In the genomic region with DNA sequence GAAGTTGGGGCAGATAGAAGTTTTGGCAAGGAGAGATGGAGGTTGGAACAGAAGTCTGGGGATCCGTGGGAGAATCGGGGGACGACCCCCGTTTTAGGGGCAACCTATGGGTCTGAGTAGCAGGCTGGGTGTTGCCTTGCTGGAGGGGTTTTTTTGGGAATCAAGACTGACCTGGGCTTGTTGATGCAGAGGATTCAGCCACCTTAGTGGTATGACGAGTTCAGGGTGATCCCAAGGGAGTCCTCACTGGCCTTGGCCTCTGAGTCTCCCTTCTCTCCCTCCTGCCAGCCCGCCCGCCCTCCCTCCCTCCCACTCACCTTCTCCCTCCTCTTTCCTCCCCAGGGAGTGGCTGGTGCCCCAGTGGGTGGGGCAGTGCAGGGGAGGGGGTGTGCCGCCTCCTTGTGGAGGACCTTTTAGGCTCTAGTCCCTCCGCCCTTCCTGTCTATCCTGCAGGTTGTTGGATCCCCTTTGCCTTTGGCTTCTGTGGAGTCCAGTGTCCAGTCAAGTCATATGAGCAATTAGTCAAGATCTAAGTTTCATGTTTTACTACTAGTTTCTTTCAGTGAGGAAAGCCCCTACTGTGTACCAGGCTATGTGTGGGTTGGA, we compare ENCODE assay signal across 20 mouse cellular contexts. TPM values are rescaled to one million over a fixed set of nuclear protein-coding genes. Genes with fewer than 3 reads are reported as not detected.
A peak's percentile ranks its signal among the peaks of the same experiment; 100 is the strongest.
DNase-seq lines count a peak whose midpoint lies in the region; ATAC-seq and TF ChIP-seq lines count a peak whose summit lies in the region.
"Had no signal": no experiment of that assay in that cellular context is flagged by ENCODE, and none has a peak within 500 bp of the region (broad histone marks: within the 10 kb centered on the region; RNA-seq: fewer than 3 reads in every experiment).

No protein-coding gene starts in this region.

- peak overlapping the region; percentile 72 for H3K9ac ChIP-seq in liver, embryonic 15.5 days
- H3K9ac ChIP-seq in stomach, embryonic 15.5 days: no peak overlapping the region
- no peak overlapping the region for H3K9ac ChIP-seq in midbrain, postnatal 0 days (replicated peaks; ENCODE audit: low read length, poor library complexity, severe bottlenecking)
- H3K9ac ChIP-seq: kidney, embryonic 15.5 days had no signal

- peak overlapping the region; percentile 71 for H3K4me2 ChIP-seq in liver, embryonic 15.5 days
- no peak overlapping the region for H3K4me2 ChIP-seq in stomach, embryonic 15.5 days
- H3K4me2 ChIP-seq in midbrain, postnatal 0 days (ENCODE audit: low read depth, low read length, poor library complexity, severe bottlenecking): no peak overlapping the region
- H3K4me2 ChIP-seq: kidney, embryonic 15.5 days had no signal

- H3K27me3 ChIP-seq in megakaryocyte, embryonic 14.5 days (replicated peaks): no peaks in the 10 kb centered on the region
- no peaks in the 10 kb centered on the region for H3K27me3 ChIP-seq in liver, embryonic 15.5 days
- H3K27me3 ChIP-seq in stomach, embryonic 15.5 days (replicated peaks): no peaks in the 10 kb centered on the region
- no peaks in the 10 kb centered on the region for H3K27me3 ChIP-seq in midbrain, postnatal 0 days (ENCODE audit: insufficient read depth, low read length)
- H3K27me3 ChIP-seq: kidney, embryonic 15.5 days had no signal

- no peaks in the 10 kb centered on the region for H3K9me3 ChIP-seq in megakaryocyte, embryonic 14.5 days
- H3K9me3 ChIP-seq in liver, embryonic 15.5 days (replicated peaks): no peaks in the 10 kb centered on the region
- H3K9me3 ChIP-seq in stomach, embryonic 15.5 days: no peaks in the 10 kb centered on the region
- H3K9me3 ChIP-seq in midbrain, postnatal 0 days (ENCODE audit: low read length): no peaks in the 10 kb centered on the region
- H3K9me3 ChIP-seq: kidney, embryonic 15.5 days had no signal

- peaks cover 29% of the 10 kb centered on the region for H3K36me3 ChIP-seq in megakaryocyte, embryonic 14.5 days (replicated peaks; ENCODE audit: low read length)
- peaks cover 12% of the 10 kb centered on the region for H3K36me3 ChIP-seq in liver, embryonic 15.5 days (replicated peaks)
- no peaks in the 10 kb centered on the region for H3K36me3 ChIP-seq in stomach, embryonic 15.5 days
- H3K36me3 ChIP-seq in midbrain, postnatal 0 days (ENCODE audit: insufficient read depth, low read length): no peaks in the 10 kb centered on the region
- H3K36me3 ChIP-seq: kidney, embryonic 15.5 days had no signal

- no peak for TF ChIP-seq CTCF in midbrain, postnatal 0 days (IDR thresholded peaks at IDR 0.05)

- no peak for DNase-seq in midbrain, postnatal 0 days (ENCODE audit: low spot score)
- DNase-seq in kidney, adult 8-10 months: no peak
- no peak for DNase-seq in right cerebral cortex, adult 18-20 months
- DNase-seq: cerebellum, adult 9-10 months; embryo, embryonic 11 days; gastrocnemius, postnatal 25 days; lung, adult 2 months; thymus, adult 18-20 months had no signal

- WGBS in liver, embryonic 15.5 days (ENCODE audit: insufficient replicate concordance): 22% methylated on average over 7 of the region's 9 CpGs
- 67% methylated on average over 8 of the region's 9 CpGs for WGBS in stomach, embryonic 15.5 days
- 85% methylated on average over 8 of the region's 9 CpGs for WGBS in midbrain, postnatal 0 days

- H3K4me3 ChIP-seq in megakaryocyte, embryonic 14.5 days (replicated peaks): peak overlapping the region; percentile 95
- peak overlapping the region; percentile 68 for H3K4me3 ChIP-seq in liver, embryonic 15.5 days (replicated peaks)
- H3K4me3 ChIP-seq in stomach, embryonic 15.5 days (replicated peaks): no peak overlapping the region
- H3K4me3 ChIP-seq in midbrain, postnatal 0 days (ENCODE audit: low read depth, low read length): no peak overlapping the region
- H3K4me3 ChIP-seq: kidney, embryonic 15.5 days; layer of hippocampus, adult 2 months had no signal

- no peak for ATAC-seq in megakaryocyte, adult 5-6 weeks (ENCODE audit: poor library complexity, severe bottlenecking)
- peak; percentile 46 for ATAC-seq in common myeloid progenitor, adult 5-6 weeks (replicated peaks; ENCODE audit: low read depth, poor library complexity, severe bottlenecking)
- peak; percentile 83 for ATAC-seq in liver, embryonic 15.5 days (ENCODE audit: insufficient read depth)
- peak; percentile 75 for ATAC-seq in stomach, embryonic 15.5 days (ENCODE audit: insufficient read depth, low FRiP score, low read depth)
- ATAC-seq in midbrain, postnatal 0 days (ENCODE audit: low FRiP score): no peak
- ATAC-seq: CD4-positive, CD25-positive, alpha-beta regulatory T cell, adult 4 months; hindbrain, embryonic 16.5 days had no signal

- peaks cover 56% of the 10 kb centered on the region for H3K4me1 ChIP-seq in megakaryocyte, embryonic 14.5 days
- peaks cover 44% of the 10 kb centered on the region for H3K4me1 ChIP-seq in liver, embryonic 15.5 days (replicated peaks)
- H3K4me1 ChIP-seq in stomach, embryonic 15.5 days: no peaks in the 10 kb centered on the region
- no peaks in the 10 kb centered on the region for H3K4me1 ChIP-seq in midbrain, postnatal 0 days (ENCODE audit: insufficient read depth, low read length)
- H3K4me1 ChIP-seq: kidney, embryonic 15.5 days had no signal

- peak overlapping the region; percentile 93 for H3K27ac ChIP-seq in liver, embryonic 15.5 days (replicated peaks)
- H3K27ac ChIP-seq in stomach, embryonic 15.5 days: no peak overlapping the region
- no peak overlapping the region for H3K27ac ChIP-seq in midbrain, postnatal 0 days (ENCODE audit: low read depth, low read length)
- H3K27ac ChIP-seq: kidney, embryonic 15.5 days; layer of hippocampus, adult 2 months; macrophage had no signal

RNA-seq across cellular contexts. Expression of a gene that starts 10.2 kb away (rescaled TPM):
- 227 and 1,046 TPM in 2 replicates for polyA plus RNA-seq in megakaryocyte, embryonic 14.5 days (2012; ENCODE audit: insufficient read depth, low replicate concordance)
- total RNA-seq in megakaryocyte, adult 5-6 weeks (2015): 5.8 and 7.1 TPM in 2 replicates
- total RNA-seq in megakaryocyte, adult 5-6 weeks (2017): 5.6 and 7.6 TPM in 2 replicates
- total RNA-seq in common myeloid progenitor, adult 5-6 weeks (2017): 46.7 and 51.4 TPM in 2 replicates
- 117 and 126 TPM in 2 replicates for polyA plus RNA-seq in liver, embryonic 15.5 days (2015; fragmentation: Nextera tagmentation; extraction: Ambion mirVana)
- polyA plus RNA-seq in stomach, embryonic 15.5 days (2015; fragmentation: Nextera tagmentation; extraction: Ambion mirVana): 4.2 and 9.7 TPM in 2 replicates
- not detected in 2 replicates for total RNA-seq in midbrain, postnatal 0 days (2014; rRNA removed)
- polyA plus RNA-seq in midbrain, postnatal 0 days (2015; fragmentation: Nextera tagmentation; extraction: Ambion mirVana): not detected in 2 replicates
- total RNA-seq: gastrocnemius, postnatal 25 days; layer of hippocampus, adult 2 months; left cerebral cortex, postnatal 25 days had no signal

RNA-seq across cellular contexts. Expression of a gene that starts 20.0 kb away (rescaled TPM):
- 0.96 and 16.9 TPM in 2 replicates for polyA plus RNA-seq in megakaryocyte, embryonic 14.5 days (2012; ENCODE audit: insufficient read depth, low replicate concordance)
- total RNA-seq in megakaryocyte, adult 5-6 weeks (2015): 6.4 and 7.5 TPM in 2 replicates
- total RNA-seq in megakaryocyte, adult 5-6 weeks (2017): 8.0 and 9.3 TPM in 2 replicates
- total RNA-seq in common myeloid progenitor, adult 5-6 weeks (2017): 11.0 and 13.1 TPM in 2 replicates
- 10.7 and 12.1 TPM in 2 replicates for polyA plus RNA-seq in liver, embryonic 15.5 days (2015; fragmentation: Nextera tagmentation; extraction: Ambion mirVana)
- polyA plus RNA-seq in stomach, embryonic 15.5 days (2015; fragmentation: Nextera tagmentation; extraction: Ambion mirVana): 19.9 and 22.4 TPM in 2 replicates
- 103 and 111 TPM in 2 replicates for total RNA-seq in midbrain, postnatal 0 days (2014; rRNA removed)
- polyA plus RNA-seq in midbrain, postnatal 0 days (2015; fragmentation: Nextera tagmentation; extraction: Ambion mirVana): 65.5 and 68.3 TPM in 2 replicates

RNA-seq across cellular contexts. Expression of a gene that starts 39.3 kb away (rescaled TPM):
- not detected in 2 replicates for polyA plus RNA-seq in megakaryocyte, embryonic 14.5 days (2012; ENCODE audit: insufficient read depth, low replicate concordance)
- not detected in 2 replicates for total RNA-seq in megakaryocyte, adult 5-6 weeks (2015)
- total RNA-seq in megakaryocyte, adult 5-6 weeks (2017): not detected in 2 replicates
- not detected in 2 replicates for total RNA-seq in common myeloid progenitor, adult 5-6 weeks (2017)
- not detected in 2 replicates for polyA plus RNA-seq in liver, embryonic 15.5 days (2015; fragmentation: Nextera tagmentation; extraction: Ambion mirVana)
- not detected in 2 replicates for polyA plus RNA-seq in stomach, embryonic 15.5 days (2015; fragmentation: Nextera tagmentation; extraction: Ambion mirVana)
- not detected in 2 replicates for total RNA-seq in midbrain, postnatal 0 days (2014; rRNA removed)
- not detected in 2 replicates for polyA plus RNA-seq in midbrain, postnatal 0 days (2015; fragmentation: Nextera tagmentation; extraction: Ambion mirVana)
- total RNA-seq: gastrocnemius, postnatal 25 days; layer of hippocampus, adult 2 months; left cerebral cortex, postnatal 25 days had no signal
- polyA plus RNA-seq: CD4-positive, CD25-positive, alpha-beta regulatory T cell, adult 4 months; heart, postnatal 0 days; hindbrain, embryonic 16.5 days; kidney, embryonic 15.5 days; lung, adult 2 months; macrophage had no signal

RNA-seq across cellular contexts. Expression of a gene that starts 48.1 kb away (rescaled TPM):
- polyA plus RNA-seq in megakaryocyte, embryonic 14.5 days (2012; ENCODE audit: insufficient read depth, low replicate concordance): 1.4 and 3.8 TPM in 2 replicates
- not detected in 2 replicates for total RNA-seq in megakaryocyte, adult 5-6 weeks (2015)
- not detected in 2 replicates for total RNA-seq in megakaryocyte, adult 5-6 weeks (2017)
- not detected in 2 replicates for total RNA-seq in common myeloid progenitor, adult 5-6 weeks (2017)
- 0.12 and 0.18 TPM in 2 replicates for polyA plus RNA-seq in liver, embryonic 15.5 days (2015; fragmentation: Nextera tagmentation; extraction: Ambion mirVana)
- polyA plus RNA-seq in stomach, embryonic 15.5 days (2015; fragmentation: Nextera tagmentation; extraction: Ambion mirVana): 13.0 and 13.2 TPM in 2 replicates
- 111 and 161 TPM in 2 replicates for total RNA-seq in midbrain, postnatal 0 days (2014; rRNA removed)
- 534 and 561 TPM in 2 replicates for polyA plus RNA-seq in midbrain, postnatal 0 days (2015; fragmentation: Nextera tagmentation; extraction: Ambion mirVana)
- total RNA-seq: gastrocnemius, postnatal 25 days had no signal
- polyA plus RNA-seq: CD4-positive, CD25-positive, alpha-beta regulatory T cell, adult 4 months; macrophage had no signal

RNA-seq across cellular contexts. Expression of a gene that starts 50.6 kb away (rescaled TPM):
- 0.94 TPM in 1 of 2 replicates, not detected in the other for polyA plus RNA-seq in megakaryocyte, embryonic 14.5 days (2012; ENCODE audit: insufficient read depth, low replicate concordance)
- not detected in 2 replicates for total RNA-seq in megakaryocyte, adult 5-6 weeks (2015)
- not detected in 2 replicates for total RNA-seq in megakaryocyte, adult 5-6 weeks (2017)
- total RNA-seq in common myeloid progenitor, adult 5-6 weeks (2017): not detected in 2 replicates
- polyA plus RNA-seq in liver, embryonic 15.5 days (2015; fragmentation: Nextera tagmentation; extraction: Ambion mirVana): 0.26 and 0.36 TPM in 2 replicates
- 1.2 and 1.3 TPM in 2 replicates for polyA plus RNA-seq in stomach, embryonic 15.5 days (2015; fragmentation: Nextera tagmentation; extraction: Ambion mirVana)
- 2.4 TPM in 1 of 2 replicates, not detected in the other for total RNA-seq in midbrain, postnatal 0 days (2014; rRNA removed)
- 0.81 and 1.1 TPM in 2 replicates for polyA plus RNA-seq in midbrain, postnatal 0 days (2015; fragmentation: Nextera tagmentation; extraction: Ambion mirVana)
- total RNA-seq: gastrocnemius, postnatal 25 days; left cerebral cortex, postnatal 25 days had no signal
- polyA plus RNA-seq: CD4-positive, CD25-positive, alpha-beta regulatory T cell, adult 4 months; kidney, embryonic 15.5 days; lung, adult 2 months; macrophage had no signal

Comparison
In these comparisons a context has a peak if more than half of its experiments do, and no peak if none do; other contexts are left out.
1. H3K4me3 ChIP-seq: peak in megakaryocyte, embryonic 14.5 days (single experiment) and liver, embryonic 15.5 days (single experiment); none in stomach, embryonic 15.5 days (single experiment) and midbrain, postnatal 0 days (single experiment).
2. ATAC-seq: peak in common myeloid progenitor, adult 5-6 weeks (single experiment), liver, embryonic 15.5 days (single experiment) and stomach, embryonic 15.5 days (single experiment); none in megakaryocyte, adult 5-6 weeks (single experiment) and midbrain, postnatal 0 days (single experiment).
3. RNA of a gene that starts 10.2 kb away (polyA plus RNA-seq): 227 to 1,046 TPM in megakaryocyte, embryonic 14.5 days and 117 to 126 TPM in liver, embryonic 15.5 days; 4.2 to 9.7 TPM in stomach, embryonic 15.5 days and not detected in midbrain, postnatal 0 days; every median in the first group is over 10 times any median in the second.